Mouse (Mus musculus): ENCODE measurements around the gene Cmpk1. TPM values are rescaled to one million over a fixed set of nuclear protein-coding genes. Genes with fewer than 3 reads are reported as not detected.
A peak's percentile ranks its signal among the peaks of the same experiment; 100 is the strongest.

Gene Cmpk1
- total and polyA plus RNA-seq, 2 experiments from 2014 or later, result 70.3 to 199 TPM

- Histone ChIP-seq H3K4me2 (ENCODE audit: low read depth, low read length) (peak overlapping the region; percentile 62), H3K27me3 (ENCODE audit: insufficient read depth, low read length) (no peaks in the 10 kb centered on the region), H3K4me1 (ENCODE audit: insufficient read depth, low read length) (no peaks in the 10 kb centered on the region), H3K27ac (peak overlapping the region; percentile 91), H3K36me3 (ENCODE audit: insufficient read depth, low read length) (no peaks in the 10 kb centered on the region), H3K4me3 (ENCODE audit: low read length) (peak overlapping the region; percentile 44), H3K9ac (replicated peaks; ENCODE audit: low read length) (peak overlapping the region; percentile 55), H3K9me3 (ENCODE audit: low read length) (no peaks in the 10 kb centered on the region)
- no peak for TF ChIP-seq CTCF (IDR thresholded peaks at IDR 0.05; ENCODE audit: low read depth)
- WGBS, result 8% methylated on average over 9 of the region's 9 CpGs
- ATAC-seq (no peak), DNase-seq (ENCODE audit: low spot score) (no peak)
Measured at GRCm38 (mm10) chr4:114999445-114999772, 12.4 kb upstream of the Cmpk1 start.

DNA sequence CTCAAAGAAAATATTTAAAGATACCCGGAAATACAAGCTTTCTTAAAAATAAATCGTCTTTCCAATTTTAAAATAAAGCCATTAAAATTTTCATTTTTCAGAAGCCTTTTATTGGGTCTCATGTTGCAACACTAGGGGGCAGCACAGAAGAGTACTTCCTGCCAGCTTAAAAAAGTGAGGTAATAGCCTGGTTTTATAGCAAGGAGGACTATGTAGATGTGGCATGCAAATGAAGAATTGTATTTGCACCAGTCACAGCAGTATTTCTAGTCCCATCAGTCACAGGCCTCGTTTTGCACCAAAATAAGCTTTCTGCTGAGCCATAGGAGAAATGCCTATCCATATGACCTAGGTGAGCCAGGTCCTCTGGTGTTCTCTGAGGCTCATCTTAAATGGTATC lies 10.0 kb upstream of the Cmpk1 start:
- peak; percentile 52 for DNase-seq (ENCODE audit: low spot score)
- no peak overlapping the region for H3K27ac ChIP-seq
- no peaks in the 10 kb centered on the region for H3K36me3 ChIP-seq (ENCODE audit: insufficient read depth, low read length)
- H3K4me3 ChIP-seq (ENCODE audit: low read length), result no peak overlapping the region
- peaks cover 6% of the 10 kb centered on the region; the same call in 1 of the 2 replicates for H3K27me3 ChIP-seq (ENCODE audit: insufficient read depth, low read length)
- 43% methylated on average over 3 of the region's 3 CpGs for WGBS
- H3K9ac ChIP-seq (replicated peaks; ENCODE audit: low read length), result no peak overlapping the region
- TF ChIP-seq CTCF (IDR thresholded peaks at IDR 0.05; ENCODE audit: low read depth), result peak; percentile 57
- H3K4me1 ChIP-seq (ENCODE audit: insufficient read depth, low read length), result no peaks in the 10 kb centered on the region
- H3K4me2 ChIP-seq (ENCODE audit: low read depth, low read length), result no peak overlapping the region
- no peak for ATAC-seq
- H3K9me3 ChIP-seq (ENCODE audit: low read length), result no peaks in the 10 kb centered on the region

DNA sequence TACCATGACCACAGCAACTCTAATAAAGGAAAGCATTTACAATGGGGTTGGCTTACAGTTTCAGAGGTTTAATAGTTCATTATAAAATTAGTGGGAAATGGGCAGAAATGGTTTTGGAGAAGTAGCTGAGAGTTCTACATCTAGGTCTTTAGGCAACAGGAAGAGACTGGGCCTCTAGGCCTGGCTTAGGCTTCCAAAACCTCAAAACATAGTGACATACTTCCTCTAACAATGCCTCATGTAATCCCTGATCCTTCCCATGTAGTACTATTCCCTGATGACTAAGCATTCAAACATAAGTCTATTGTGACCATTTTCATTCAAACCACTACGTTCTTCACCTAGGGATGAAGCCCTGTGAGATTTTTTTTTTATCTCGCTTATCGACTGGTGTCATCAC lies 7.2 kb upstream of the Cmpk1 start:
- H3K4me1 ChIP-seq (ENCODE audit: insufficient read depth, low read length), result no peaks in the 10 kb centered on the region
- peaks cover 8% of the 10 kb centered on the region; the same call in 1 of the 2 replicates for H3K27me3 ChIP-seq (ENCODE audit: insufficient read depth, low read length)
- WGBS, result 90% methylated on average over 3 of the region's 3 CpGs
- H3K4me2 ChIP-seq (ENCODE audit: low read depth, low read length), result no peak overlapping the region
- H3K27ac ChIP-seq, result no peak overlapping the region
- DNase-seq (ENCODE audit: low spot score), result no peak
- no peak for TF ChIP-seq CTCF (IDR thresholded peaks at IDR 0.05; ENCODE audit: low read depth)
- H3K36me3 ChIP-seq (ENCODE audit: insufficient read depth, low read length), result no peaks in the 10 kb centered on the region
- no peak overlapping the region for H3K9ac ChIP-seq (replicated peaks; ENCODE audit: low read length)
- no peak overlapping the region for H3K4me3 ChIP-seq (ENCODE audit: low read length)
- no peaks in the 10 kb centered on the region for H3K9me3 ChIP-seq (ENCODE audit: low read length)
- no peak for ATAC-seq

- TF ChIP-seq CTCF (IDR thresholded peaks at IDR 0.05; ENCODE audit: low read depth), result no peak
- peak overlapping the region; percentile 93 for H3K9ac ChIP-seq (replicated peaks; ENCODE audit: low read length)
- no peaks in the 10 kb centered on the region for H3K27me3 ChIP-seq (ENCODE audit: insufficient read depth, low read length)
- no peaks in the 10 kb centered on the region for H3K36me3 ChIP-seq (ENCODE audit: insufficient read depth, low read length)
- H3K4me3 ChIP-seq (ENCODE audit: low read length), result peak overlapping the region; percentile 87
- H3K4me2 ChIP-seq (ENCODE audit: low read depth, low read length), result peak overlapping the region; percentile 85
- peak; percentile 22 for DNase-seq (ENCODE audit: low spot score)
- WGBS, result 1% methylated on average over 8 of the region's 8 CpGs
- no peaks in the 10 kb centered on the region for H3K9me3 ChIP-seq (ENCODE audit: low read length)
- H3K27ac ChIP-seq, result peak overlapping the region; percentile 100
- no peaks in the 10 kb centered on the region for H3K4me1 ChIP-seq (ENCODE audit: insufficient read depth, low read length)
- ATAC-seq, result peak; percentile 36
Measured at GRCm38 (mm10) chr4:114986211-114986590, 840 bp downstream of the Cmpk1 start.

DNA sequence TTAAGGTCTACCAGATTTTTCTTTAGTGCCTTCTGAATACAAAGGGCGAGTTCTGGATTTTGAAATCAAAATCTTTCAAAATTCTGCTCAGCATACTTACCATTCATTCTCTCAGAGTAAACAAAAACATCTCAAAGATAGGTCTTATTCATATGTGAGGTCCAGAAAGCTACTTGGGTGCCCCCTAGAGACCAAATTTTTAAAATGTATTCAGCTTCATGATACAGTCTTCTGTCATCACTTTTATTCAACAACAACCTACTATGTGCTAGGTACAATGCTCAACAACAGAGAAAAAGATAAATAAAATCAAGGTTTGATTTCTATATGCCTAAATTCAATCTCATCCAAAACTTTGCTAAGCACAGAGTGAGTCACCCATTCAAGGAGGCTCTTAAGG lies 4.0 kb downstream of the Cmpk1 start:
- Histone ChIP-seq H3K4me2 (ENCODE audit: low read depth, low read length) (no peak overlapping the region), H3K9ac (replicated peaks; ENCODE audit: low read length) (no peak overlapping the region), H3K27me3 (ENCODE audit: insufficient read depth, low read length) (no peaks in the 10 kb centered on the region), H3K9me3 (ENCODE audit: low read length) (no peaks in the 10 kb centered on the region), H3K4me3 (ENCODE audit: low read length) (no peak overlapping the region), H3K36me3 (ENCODE audit: insufficient read depth, low read length) (no peaks in the 10 kb centered on the region), H3K4me1 (ENCODE audit: insufficient read depth, low read length) (no peaks in the 10 kb centered on the region), H3K27ac (no peak overlapping the region)
- peak; percentile 43 for TF ChIP-seq CTCF (IDR thresholded peaks at IDR 0.05; ENCODE audit: low read depth)
- no peak for ATAC-seq
- DNase-seq (ENCODE audit: low spot score), result peak; percentile 42
- 85% methylated on average over 1 of the region's 1 CpGs for WGBS

- TF ChIP-seq CTCF (IDR thresholded peaks at IDR 0.05; ENCODE audit: low read depth), result no peak
- Histone ChIP-seq H3K27me3 (ENCODE audit: insufficient read depth, low read length) (no peaks in the 10 kb centered on the region), H3K9me3 (ENCODE audit: low read length) (no peaks in the 10 kb centered on the region), H3K9ac (replicated peaks; ENCODE audit: low read length) (no peak overlapping the region), H3K4me2 (ENCODE audit: low read depth, low read length) (no peak overlapping the region), H3K4me1 (ENCODE audit: insufficient read depth, low read length) (no peaks in the 10 kb centered on the region), H3K36me3 (ENCODE audit: insufficient read depth, low read length) (no peaks in the 10 kb centered on the region), H3K4me3 (ENCODE audit: low read length) (no peak overlapping the region), H3K27ac (no peak overlapping the region)
- WGBS, result 93% methylated on average over 1 of the region's 1 CpGs
- DNase-seq (ENCODE audit: low spot score) (no peak), ATAC-seq (no peak)
Measured at GRCm38 (mm10) chr4:114982619-114983018, 4.4 kb downstream of the Cmpk1 start.

DNA sequence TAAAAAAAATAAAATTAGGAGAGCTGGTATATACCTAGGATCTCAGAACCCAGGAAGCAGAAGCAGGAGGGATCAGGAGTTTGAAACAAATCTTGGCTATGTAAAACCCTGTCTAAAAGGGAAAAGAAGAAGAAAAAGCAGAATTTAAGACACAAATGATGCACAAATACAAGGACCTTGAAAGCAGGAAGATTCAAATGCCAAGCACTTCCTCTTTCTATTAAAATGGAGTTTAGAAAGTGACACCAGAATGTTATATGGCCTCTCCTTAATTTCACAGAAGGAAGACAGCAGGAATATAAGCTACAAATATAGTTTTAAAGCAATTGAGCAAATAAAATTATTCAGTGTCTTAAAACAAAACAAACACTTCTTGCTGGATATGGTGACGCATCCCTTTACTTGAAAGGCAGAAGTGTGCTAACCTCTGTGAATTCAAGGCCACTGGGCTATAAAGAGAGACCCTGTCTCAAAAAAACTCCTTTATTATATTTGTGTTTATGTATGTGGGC lies 13.8 kb downstream of the Cmpk1 start:
- DNase-seq (ENCODE audit: low spot score), result no peak
- H3K4me1 ChIP-seq (ENCODE audit: insufficient read depth, low read length), result no peaks in the 10 kb centered on the region
- no peak overlapping the region for H3K4me2 ChIP-seq (ENCODE audit: low read depth, low read length)
- no peak for TF ChIP-seq CTCF (IDR thresholded peaks at IDR 0.05; ENCODE audit: low read depth)
- no peaks in the 10 kb centered on the region for H3K9me3 ChIP-seq (ENCODE audit: low read length)
- no peak overlapping the region for H3K27ac ChIP-seq
- H3K9ac ChIP-seq (replicated peaks; ENCODE audit: low read length), result no peak overlapping the region
- H3K36me3 ChIP-seq (ENCODE audit: insufficient read depth, low read length), result no peaks in the 10 kb centered on the region
- no peak overlapping the region for H3K4me3 ChIP-seq (ENCODE audit: low read length)
- ATAC-seq, result no peak
- WGBS, result 93% methylated on average over 1 of the region's 1 CpGs
- H3K27me3 ChIP-seq (ENCODE audit: insufficient read depth, low read length), result no peaks in the 10 kb centered on the region
